Comparison of ENCODE assay signal across 8 mouse cellular contexts in genomic region chr1:155244771-155245211, GRCm38 (mm10). TPM values are rescaled to one million over a fixed set of nuclear protein-coding genes. Genes with fewer than 3 reads are reported as not detected.
A peak's percentile ranks its signal among the peaks of the same experiment; 100 is the strongest.
DNase-seq lines count a peak whose midpoint lies in the region; ATAC-seq lines count a peak whose summit lies in the region.

No protein-coding gene starts in this region.

- 3% methylated on average over 28 of the region's 29 CpGs for WGBS in embryonic facial prominence, embryonic 12.5 days
- 6% methylated on average over 29 of the region's 29 CpGs for WGBS in intestine, embryonic 14.5 days
- 4% methylated on average over 29 of the region's 29 CpGs for WGBS in midbrain, embryonic 11.5 days

- H3K4me1 ChIP-seq in megakaryocyte, embryonic 14.5 days = peaks cover 17% of the 10 kb centered on the region
- no peaks in the 10 kb centered on the region; the same call in 1 of the 2 replicates for H3K4me1 ChIP-seq in embryonic facial prominence, embryonic 12.5 days
- no peaks in the 10 kb centered on the region; the same call in 1 of the 2 replicates for H3K4me1 ChIP-seq in intestine, embryonic 14.5 days (replicated peaks; ENCODE audit: control insufficient read depth, insufficient read depth, low read length)
- H3K4me1 ChIP-seq in midbrain, embryonic 11.5 days (ENCODE audit: control insufficient read depth, insufficient read depth, low read length) = peaks cover 3% of the 10 kb centered on the region; the same call in 1 of the 2 replicates

- H3K4me3 ChIP-seq in megakaryocyte, embryonic 14.5 days (replicated peaks) = peak overlapping the region; percentile 86
- H3K4me3 ChIP-seq in embryonic facial prominence, embryonic 12.5 days = peak overlapping the region; percentile 61
- H3K4me3 ChIP-seq in intestine, embryonic 14.5 days (ENCODE audit: low read depth, low read length) = peak overlapping the region; percentile 56
- peak overlapping the region; percentile 47 for H3K4me3 ChIP-seq in midbrain, embryonic 11.5 days (ENCODE audit: low read depth, low read length)

- H3K36me3 ChIP-seq in megakaryocyte, embryonic 14.5 days (replicated peaks; ENCODE audit: low read length) = no peaks in the 10 kb centered on the region
- 0 out of 2 replicates have a peak, but pooled peaks cover 7% of the 10 kb centered on the region for H3K36me3 ChIP-seq in embryonic facial prominence, embryonic 12.5 days
- peaks cover 6% of the 10 kb centered on the region; the same call in 1 of the 2 replicates for H3K36me3 ChIP-seq in intestine, embryonic 14.5 days (ENCODE audit: control insufficient read depth, insufficient read depth, low read length)
- H3K36me3 ChIP-seq in midbrain, embryonic 11.5 days (ENCODE audit: control insufficient read depth, insufficient read depth, low read length) = no peaks in the 10 kb centered on the region

- H3K27me3 ChIP-seq in megakaryocyte, embryonic 14.5 days (replicated peaks) = peaks cover 89% of the 10 kb centered on the region
- H3K27me3 ChIP-seq in embryonic facial prominence, embryonic 12.5 days = peaks cover 8% of the 10 kb centered on the region
- H3K27me3 ChIP-seq in intestine, embryonic 14.5 days (replicated peaks; ENCODE audit: control insufficient read depth, insufficient read depth, low read length) = no peaks in the 10 kb centered on the region; the same call in 1 of the 2 replicates
- H3K27me3 ChIP-seq in midbrain, embryonic 11.5 days (ENCODE audit: control insufficient read depth, insufficient read depth, low read length) = peaks cover 14% of the 10 kb centered on the region

- H3K9ac ChIP-seq in embryonic facial prominence, embryonic 12.5 days = peak overlapping the region; percentile 88
- peak overlapping the region; percentile 91 for H3K9ac ChIP-seq in intestine, embryonic 14.5 days (ENCODE audit: low read length)
- peak overlapping the region; percentile 85 for H3K9ac ChIP-seq in midbrain, embryonic 11.5 days (ENCODE audit: low read length)

- peak overlapping the region; percentile 83 for H3K4me2 ChIP-seq in embryonic facial prominence, embryonic 12.5 days (replicated peaks)
- peak overlapping the region; percentile 82 for H3K4me2 ChIP-seq in intestine, embryonic 14.5 days (ENCODE audit: low read length)
- H3K4me2 ChIP-seq in midbrain, embryonic 11.5 days = peak overlapping the region; percentile 88

- peaks cover 9% of the 10 kb centered on the region; the same call in 1 of the 2 replicates for H3K9me3 ChIP-seq in megakaryocyte, embryonic 14.5 days
- H3K9me3 ChIP-seq in embryonic facial prominence, embryonic 12.5 days = no peaks in the 10 kb centered on the region
- no peaks in the 10 kb centered on the region for H3K9me3 ChIP-seq in intestine, embryonic 14.5 days (ENCODE audit: control insufficient read depth, low read length)
- H3K9me3 ChIP-seq in midbrain, embryonic 11.5 days (ENCODE audit: control insufficient read depth, low read length) = no peaks in the 10 kb centered on the region

- peak; percentile 75 for DNase-seq in intestine, embryonic 14.5 days (ENCODE audit: low spot score)
- DNase-seq in midbrain, embryonic 11.5 days (ENCODE audit: low spot score, missing footprints) = peak; percentile 96
- DNase-seq in cerebellum, postnatal 14 days = no peak
- no peak for DNase-seq in T-cell, adult 2 months (ENCODE audit: low spot score)
- no peak for DNase-seq in embryo, embryonic 11 days

- peak overlapping the region; percentile 77; the same call in 1 of the 2 replicates for H3K27ac ChIP-seq in embryonic facial prominence, embryonic 12.5 days
- H3K27ac ChIP-seq in intestine, embryonic 14.5 days (ENCODE audit: low read depth) = peak overlapping the region; percentile 70
- no peak overlapping the region for H3K27ac ChIP-seq in midbrain, embryonic 11.5 days (ENCODE audit: low read depth, low read length)

- no peak for ATAC-seq in megakaryocyte, adult 5-6 weeks (ENCODE audit: poor library complexity, severe bottlenecking)
- no peak for ATAC-seq in embryonic facial prominence, embryonic 12.5 days (ENCODE audit: insufficient number of reproducible peaks, insufficient read depth, low FRiP score, low TSS enrichment)
- peak; percentile 7; the same call in 1 of the 2 replicates for ATAC-seq in intestine, embryonic 14.5 days (replicated peaks; ENCODE audit: low FRiP score, low TSS enrichment, low read depth)
- ATAC-seq in midbrain, embryonic 11.5 days (ENCODE audit: low FRiP score) = no peak; the same call in 1 of the 2 replicates

RNA-seq across cellular contexts. Expression of gene BC034090, which starts 0.5 kb away (rescaled TPM):
- 3.3 and 4.7 TPM in 2 replicates for polyA plus RNA-seq in megakaryocyte, embryonic 14.5 days (2012; ENCODE audit: insufficient read depth, low replicate concordance)
- total RNA-seq in megakaryocyte, adult 5-6 weeks (2015) = not detected in 2 replicates
- 0.45 TPM in 1 of 2 replicates, not detected in the other for total RNA-seq in megakaryocyte, adult 5-6 weeks (2017)
- 6.8 and 6.9 TPM in 2 replicates for polyA plus RNA-seq in embryonic facial prominence, embryonic 12.5 days (2016; fragmentation: Nextera tagmentation; extraction: Ambion mirVana)
- 2.5 and 3.0 TPM in 2 replicates for polyA plus RNA-seq in intestine, embryonic 14.5 days (2014; fragmentation: Nextera tagmentation; extraction: Ambion mirVana)
- polyA plus RNA-seq in midbrain, embryonic 11.5 days (2014; fragmentation: Nextera tagmentation; extraction: Ambion mirVana) = 2.7 and 3.1 TPM in 2 replicates

Comparison
In these comparisons a context has a peak if more than half of its experiments do, and no peak if none do; other contexts are left out.
1. DNase-seq: peak in intestine, embryonic 14.5 days (single experiment) and midbrain, embryonic 11.5 days (single experiment); none in cerebellum, postnatal 14 days (0 of 2), T-cell, adult 2 months (single experiment) and embryo, embryonic 11 days (single experiment).
2. Peak in every context shown above with its lines, with median percentiles within 50 percentile points of each other: H3K4me3 ChIP-seq, H3K4me2 ChIP-seq and H3K9ac ChIP-seq.